Mouse (Mus musculus) kidney, postnatal 4 days (tissue): ENCODE results near the gene Ibsp.

ENCODE experiments used
- DNase-seq, 2 experiments: peaks; one replicate each; pipeline ENCODE4 v3.0.0; 2021; ENCODE audit warnings: mixed read lengths in 2 of 2

The Ibsp gene

GRCm38 (mm10) chr5:104298994-104299393, at the start of gene Ibsp:
Ibsp (plus strand) TSS chr5:104299171.
- no peak for DNase-seq

- no peak for DNase-seq
These were observed 47.2 kb upstream of the Ibsp start for GRCm38 (mm10) chr5:104251811-104252210.

- DNase-seq, result no peak
These were observed 42.4 kb upstream of the Ibsp start for GRCm38 (mm10) chr5:104256585-104256984.

- DNase-seq, result no peak
These were observed 37.0 kb upstream of the Ibsp start for GRCm38 (mm10) chr5:104261908-104262461.

- DNase-seq, result no peak
These were observed 35.8 kb upstream of the Ibsp start for GRCm38 (mm10) chr5:104263014-104263776.

GRCm38 (mm10) chr5:104294201-104294600, 4.8 kb upstream of the Ibsp start:
- DNase-seq, result no peak

GRCm38 (mm10) chr5:104314073-104314472, 15.1 kb downstream of the Ibsp start:
- DNase-seq, result no peak

GRCm38 (mm10) chr5:104325029-104325428, 26.1 kb downstream of the Ibsp start, which contains the start of gene Mepe:
Mepe (plus strand) TSS chr5:104325329.
- no peak for DNase-seq

- DNase-seq, result no peak
These were observed 27.9 kb downstream of the Ibsp start for GRCm38 (mm10) chr5:104326884-104327283.

- no peak for DNase-seq
These were observed 28.4 kb downstream of the Ibsp start for GRCm38 (mm10) chr5:104327389-104327788.

- DNase-seq, result no peak
These were observed 28.9 kb downstream of the Ibsp start for GRCm38 (mm10) chr5:104327876-104328275.

GRCm38 (mm10) chr5:104328317-104328850, 29.4 kb downstream of the Ibsp start:
- DNase-seq, result no peak

GRCm38 (mm10) chr5:104329381-104329780, 30.4 kb downstream of the Ibsp start:
- no peak for DNase-seq

GRCm38 (mm10) chr5:104330088-104330487, 31.1 kb downstream of the Ibsp start:
- no peak for DNase-seq

- no peak for DNase-seq
These were observed 33.3 kb downstream of the Ibsp start for GRCm38 (mm10) chr5:104332296-104332695.

- DNase-seq, result peak; percentile 73
These were observed 34.3 kb downstream of the Ibsp start for GRCm38 (mm10) chr5:104333231-104333640.

GRCm38 (mm10) chr5:104333643-104334042, 34.7 kb downstream of the Ibsp start:
- DNase-seq, result no peak

- DNase-seq, result no peak
These were observed 35.5 kb downstream of the Ibsp start for GRCm38 (mm10) chr5:104334516-104334915.

- DNase-seq, result no peak
These were observed 37.0 kb downstream of the Ibsp start for GRCm38 (mm10) chr5:104335962-104336361.

GRCm38 (mm10) chr5:104337491-104337890, 38.5 kb downstream of the Ibsp start:
- no peak for DNase-seq

GRCm38 (mm10) chr5:104339009-104339408, 40.0 kb downstream of the Ibsp start:
- DNase-seq, result no peak

GRCm38 (mm10) chr5:104339706-104340512, 40.9 kb downstream of the Ibsp start:
- peak; percentile 37 to 58 for DNase-seq

- no peak for DNase-seq
These were observed 41.5 kb downstream of the Ibsp start for GRCm38 (mm10) chr5:104340513-104340829.
